Mouse (Mus musculus): ENCODE data around the gene Akr1c12.
"Not testable (repeated sequence)": the region's sequence is repeated elsewhere in the genome, so short reads cannot be mapped to it uniquely, and the experiment has no call there.

Akr1c12 gene

DNA sequence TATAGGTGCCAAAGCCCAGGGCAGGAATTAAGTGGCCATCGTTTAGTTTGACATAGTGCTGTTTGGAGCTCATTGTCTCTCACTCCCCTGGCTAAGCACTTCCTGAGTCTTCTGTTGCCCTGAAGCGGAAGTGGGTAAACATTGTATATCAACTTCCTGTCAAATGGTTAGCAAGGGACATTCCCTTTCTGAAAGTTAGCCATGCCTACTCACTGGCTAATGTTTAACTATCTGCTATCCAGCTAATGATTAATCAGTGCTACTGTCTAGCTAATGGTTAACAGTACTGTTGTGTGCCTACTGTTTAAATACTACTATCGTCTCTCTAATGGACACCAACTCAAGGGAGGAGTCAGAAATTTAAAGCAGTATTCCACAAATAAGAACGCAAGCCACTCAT, at the start of gene Akr1c12:
Gene Akr1c12 (minus strand): TSS at position 150 of the 400 bp plus-strand sequence.
- peak; percentile 17 for DNase-seq (ENCODE audit: low read depth)

DNA sequence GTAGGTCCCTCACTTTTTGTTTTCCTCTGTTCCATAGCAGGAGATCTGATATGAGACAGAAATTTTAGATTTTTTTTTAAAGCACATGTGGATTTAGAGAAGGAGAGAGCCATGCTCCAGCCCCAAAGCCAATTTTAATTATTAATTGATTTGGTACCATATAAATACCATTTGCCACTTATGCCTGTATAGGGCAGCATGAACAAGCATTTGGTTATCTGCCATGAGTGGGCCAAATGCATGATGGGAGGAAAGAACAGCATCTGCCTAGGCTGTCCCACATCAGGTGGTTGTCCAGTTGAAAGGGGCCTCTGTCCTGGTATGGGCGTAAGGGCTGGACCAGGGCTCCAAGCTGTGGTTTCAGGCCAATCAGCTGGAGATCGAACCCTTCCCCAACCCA, 39.5 kb upstream of the Akr1c12 start:
- no peak for DNase-seq (ENCODE audit: low read depth)

DNA sequence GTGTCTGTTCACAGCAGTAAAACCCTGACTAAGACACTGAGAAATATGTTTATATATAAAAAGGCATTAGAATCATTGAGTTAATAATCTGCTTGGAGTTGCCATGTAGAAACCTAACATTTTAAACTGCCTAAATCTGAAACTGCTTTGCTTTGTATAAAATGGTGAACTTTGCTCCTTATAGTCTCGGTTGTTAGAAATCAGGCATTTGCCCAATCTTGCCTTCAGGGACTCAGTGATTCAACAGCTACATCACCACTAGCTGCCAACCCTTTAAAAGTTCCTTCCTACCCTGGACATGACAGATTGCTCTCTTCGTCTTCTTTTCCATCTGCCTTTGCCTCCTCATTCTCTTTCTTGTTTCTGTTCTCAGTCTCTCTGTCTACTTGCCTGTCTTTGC, 34.7 kb upstream of the Akr1c12 start:
- no peak for DNase-seq (ENCODE audit: low read depth)

DNA sequence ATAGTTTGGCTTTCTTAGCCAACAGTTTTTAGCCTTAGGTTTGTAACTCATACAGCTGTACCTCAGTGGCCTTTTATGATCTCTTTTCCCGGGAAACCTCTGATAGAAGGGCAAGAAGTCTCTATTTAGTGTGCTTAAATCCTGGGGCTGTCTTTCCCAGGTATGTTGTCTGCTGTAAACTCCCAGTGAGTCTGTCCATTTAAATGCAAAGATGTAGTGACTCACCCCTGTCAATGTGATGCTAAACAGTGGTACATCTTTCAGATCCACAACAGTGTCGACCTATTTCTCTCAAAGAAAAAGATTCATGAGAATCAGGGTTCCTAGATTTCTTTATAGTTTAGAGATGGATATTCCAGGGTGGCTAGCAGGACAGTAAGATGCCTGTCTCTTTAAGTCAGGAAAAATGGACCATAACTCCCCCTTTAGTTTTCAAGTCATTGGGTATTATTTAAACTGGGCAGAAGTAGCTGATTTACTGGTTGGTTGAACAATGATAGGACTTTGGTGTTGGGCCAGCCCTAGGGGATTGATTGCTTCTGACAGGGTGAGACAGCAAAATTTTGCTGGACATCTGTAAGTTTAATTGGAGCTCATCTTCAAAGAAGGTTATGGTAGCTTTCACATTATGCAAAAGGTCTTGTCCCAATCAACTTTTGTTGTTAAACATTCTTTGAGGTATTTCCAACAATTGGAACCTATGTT, 25.8 kb upstream of the Akr1c12 start:
- DNase-seq (ENCODE audit: low read depth), result no peak

DNA sequence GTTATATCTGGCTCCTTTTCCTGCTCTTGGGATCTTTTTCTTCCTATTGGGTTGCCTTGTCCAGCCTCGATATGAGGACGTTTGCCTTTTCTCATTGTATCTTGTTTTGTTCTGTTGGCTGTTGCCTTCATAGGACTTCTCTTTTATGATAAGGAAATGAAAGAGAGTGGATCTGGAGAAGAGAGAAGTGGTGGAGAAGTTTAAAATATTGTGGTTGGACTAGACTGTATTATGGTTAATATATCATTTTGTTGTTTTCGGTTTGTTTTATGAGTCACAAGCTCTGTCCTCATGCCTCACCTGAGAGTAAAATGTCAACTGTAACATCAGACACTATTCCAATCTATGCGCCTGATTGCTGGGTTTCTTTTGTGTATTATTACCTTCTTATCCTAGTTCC, 17.8 kb upstream of the Akr1c12 start:
- DNase-seq (ENCODE audit: low read depth), result no peak

DNA sequence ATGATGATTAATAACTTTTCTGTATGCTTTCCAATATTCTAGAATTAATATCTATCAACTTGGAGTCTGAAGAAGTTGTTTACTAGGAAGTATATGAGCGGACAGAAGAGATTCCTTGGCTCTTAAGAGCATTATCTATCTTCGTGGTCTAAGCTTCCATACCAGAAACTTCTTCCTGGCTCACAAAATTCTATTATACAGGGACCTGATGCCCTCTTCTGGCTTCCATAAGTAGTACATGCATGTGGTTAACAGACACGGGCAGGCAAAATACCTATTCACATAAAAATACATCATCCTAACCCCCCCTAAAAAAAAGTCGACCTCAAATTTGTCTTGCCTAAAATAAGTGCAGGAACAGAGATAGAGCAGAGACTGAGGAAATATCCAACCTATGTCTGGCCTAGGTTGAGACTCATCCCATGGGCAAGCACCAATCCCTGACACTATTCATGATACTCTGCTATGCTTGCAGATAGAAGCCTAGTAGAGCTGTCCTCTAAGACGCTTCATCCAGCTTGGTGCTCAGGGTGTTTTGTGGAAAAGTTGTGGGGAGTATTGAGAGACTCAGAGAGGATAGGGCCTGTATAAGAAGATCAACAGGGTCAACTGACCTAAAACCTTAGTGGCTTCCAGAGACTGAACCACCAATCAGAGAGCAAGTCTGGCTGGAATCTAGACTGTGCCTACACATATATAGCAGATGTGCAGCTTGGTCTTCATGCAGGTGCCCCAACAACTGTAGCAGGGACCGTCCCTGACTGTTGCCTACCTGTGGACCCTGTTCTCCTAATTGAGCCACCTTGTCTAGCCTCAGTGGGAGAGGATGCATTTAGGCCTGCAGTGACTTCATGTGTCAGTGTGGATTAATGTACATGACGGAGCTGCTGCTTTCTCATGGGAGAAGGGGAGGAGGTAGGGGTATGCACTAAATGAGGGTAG, 2.5 kb upstream of the Akr1c12 start:
- DNase-seq (ENCODE audit: low read depth), result peak; percentile 38

DNA sequence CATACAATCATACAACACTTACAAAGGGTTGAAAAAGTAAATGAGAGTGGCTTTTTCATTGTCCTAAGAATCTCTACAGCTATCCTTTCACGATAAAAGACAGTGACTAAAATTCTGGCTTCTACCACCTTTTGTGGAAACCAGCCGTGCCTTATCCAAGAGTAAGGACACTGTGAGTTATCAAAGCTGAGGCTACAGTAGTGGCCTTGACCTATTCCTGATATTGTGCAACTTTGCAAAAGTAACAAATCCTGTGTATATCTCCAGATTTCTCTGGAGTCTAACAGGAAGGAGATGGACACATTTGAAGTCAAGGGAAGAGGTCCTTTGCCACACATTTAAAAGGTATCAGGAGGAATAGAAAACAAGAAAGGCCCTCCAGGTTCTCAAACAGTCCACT, 1.7 kb downstream of the Akr1c12 start:
- no peak for DNase-seq (ENCODE audit: low read depth)

DNA sequence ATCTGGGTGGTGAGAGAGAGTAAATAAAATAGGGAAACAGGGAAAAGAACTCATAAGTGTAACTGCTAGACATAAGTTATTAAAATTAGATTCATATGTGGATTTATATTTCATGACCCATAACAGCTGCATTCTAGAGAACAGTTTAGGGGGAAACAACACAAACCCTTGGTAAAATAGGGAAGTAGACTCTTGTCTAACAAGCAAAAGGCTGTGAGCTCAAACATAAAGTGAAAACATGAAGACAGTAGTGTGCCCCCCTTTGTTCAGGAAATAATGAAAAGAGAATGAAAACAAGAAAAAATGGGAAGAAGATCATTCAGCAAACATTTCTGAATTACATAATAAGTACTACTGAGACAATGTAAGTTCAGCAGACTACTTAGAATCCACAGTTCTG, 8.4 kb downstream of the Akr1c12 start:
- DNase-seq (ENCODE audit: low read depth), result no peak

DNA sequence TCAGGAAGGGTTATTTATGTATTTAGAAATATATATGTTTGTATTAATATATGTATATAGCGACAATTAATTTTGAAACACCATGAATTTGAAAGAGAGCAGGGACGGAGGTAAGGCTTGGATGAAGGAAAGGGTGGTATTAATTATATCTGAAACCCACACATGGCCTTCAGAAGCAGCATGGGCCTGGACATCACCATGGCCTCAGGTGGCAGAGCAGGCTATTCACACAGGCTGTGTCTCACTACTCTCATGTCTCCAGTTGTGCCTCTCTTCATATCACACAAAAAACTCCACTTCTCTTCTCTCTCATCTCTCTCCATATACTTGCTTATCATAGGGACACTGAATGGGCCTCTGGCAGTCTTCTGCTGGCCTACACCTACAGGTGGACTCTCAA, 13.8 kb downstream of the Akr1c12 start:
- not testable (repeated sequence) for DNase-seq (ENCODE audit: low read depth)

DNA sequence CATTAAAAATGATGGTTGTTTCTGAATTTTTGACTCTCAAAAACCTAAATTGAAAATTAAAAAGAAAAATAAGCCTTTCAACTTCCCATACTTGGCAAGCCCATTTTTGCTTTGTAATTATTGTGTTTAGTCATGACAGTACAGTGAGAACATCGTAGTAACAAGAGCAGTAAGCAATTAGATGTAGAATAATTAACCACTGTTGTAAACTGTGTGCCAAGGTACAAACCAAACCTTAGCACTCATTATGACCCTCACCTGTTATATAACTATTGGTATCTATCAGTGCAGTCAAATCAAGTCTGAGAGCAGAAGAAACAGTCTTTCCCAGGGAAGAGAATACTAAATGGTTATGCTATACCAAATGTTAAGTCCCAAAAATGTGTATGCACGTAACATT, 14.2 kb downstream of the Akr1c12 start:
- DNase-seq (ENCODE audit: low read depth), result no peak

DNA sequence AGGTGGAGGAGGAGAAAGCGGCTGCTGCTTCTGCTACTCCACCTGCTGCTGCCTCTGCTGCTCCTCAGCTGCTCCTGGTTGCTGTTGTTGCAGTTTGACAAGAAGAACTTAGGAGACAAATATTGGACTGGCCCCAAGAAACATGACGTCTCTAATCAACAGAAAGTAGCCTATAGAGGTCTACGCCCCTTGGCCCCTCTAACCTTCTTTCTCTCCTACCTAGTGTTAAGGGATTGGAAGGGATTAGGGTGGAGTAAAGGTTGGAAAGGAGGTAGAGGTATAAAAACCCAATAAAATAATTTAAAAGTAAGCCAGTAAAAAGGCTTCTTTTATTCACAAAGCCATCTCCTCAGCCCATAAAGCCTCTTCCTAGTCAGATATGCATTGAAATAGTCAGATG, 14.6 kb downstream of the Akr1c12 start:
- DNase-seq (ENCODE audit: low read depth), result no peak

DNA sequence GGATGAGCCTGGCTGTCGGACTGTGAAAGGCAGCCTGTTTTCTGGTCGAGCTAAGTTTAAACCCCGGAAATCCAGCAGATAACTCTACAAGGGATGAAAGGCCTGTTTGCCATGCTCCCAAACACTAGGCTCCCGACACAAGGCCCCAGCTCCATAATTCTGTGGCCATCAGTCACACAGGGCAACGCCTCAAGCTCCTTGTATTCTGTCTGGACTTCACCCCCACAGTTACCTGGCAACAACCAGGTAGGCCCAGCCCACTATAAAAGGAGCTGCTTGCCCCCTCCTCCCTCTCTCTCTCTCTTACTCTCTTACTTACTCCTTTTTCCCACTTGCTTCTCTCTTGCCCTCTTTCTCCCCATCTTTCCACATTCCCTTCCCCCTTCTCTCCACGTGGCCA, 21.9 kb downstream of the Akr1c12 start:
- no peak for DNase-seq (ENCODE audit: low read depth)

DNA sequence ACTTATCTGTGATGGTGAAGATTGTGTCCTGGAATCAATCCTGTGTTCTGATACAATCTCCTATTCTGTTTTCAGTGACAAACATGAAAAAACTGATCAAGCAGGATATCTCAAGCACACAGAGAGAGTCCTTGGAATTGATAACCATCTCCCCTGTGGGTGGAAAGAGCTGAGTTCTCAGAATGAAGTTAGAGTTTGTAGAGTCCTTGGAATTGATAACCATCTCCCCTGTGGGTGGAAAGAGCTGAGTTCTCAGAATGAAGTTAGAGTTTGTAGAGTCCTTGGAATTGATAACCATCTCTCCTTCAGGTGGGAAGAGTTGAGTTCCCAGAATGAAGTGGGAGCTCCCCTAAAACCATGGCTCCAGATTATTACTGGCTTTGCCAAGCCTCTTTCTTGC, 22.3 kb downstream of the Akr1c12 start:
- DNase-seq (ENCODE audit: low read depth), result not testable (repeated sequence)

DNA sequence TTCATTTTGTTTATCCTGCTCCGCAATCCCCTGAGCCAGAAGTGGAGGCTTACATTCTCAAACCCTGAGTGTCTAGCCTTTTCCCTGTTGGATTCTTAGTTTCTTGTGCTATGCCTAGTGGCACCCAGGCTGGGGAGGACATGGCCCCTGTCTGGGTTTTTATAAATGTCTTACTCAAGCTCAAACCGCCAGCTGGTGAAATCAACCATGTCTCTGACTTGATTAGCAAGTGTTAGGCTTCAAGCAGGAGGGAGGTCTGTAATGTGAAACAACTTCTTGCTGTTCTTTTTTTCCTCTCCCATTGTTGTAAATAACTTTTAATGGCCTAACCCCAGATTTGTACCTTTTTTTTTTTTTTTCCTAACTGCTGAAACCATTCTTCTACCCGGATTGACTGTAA, 29.9 kb downstream of the Akr1c12 start:
- DNase-seq (ENCODE audit: low read depth), result no peak

DNA sequence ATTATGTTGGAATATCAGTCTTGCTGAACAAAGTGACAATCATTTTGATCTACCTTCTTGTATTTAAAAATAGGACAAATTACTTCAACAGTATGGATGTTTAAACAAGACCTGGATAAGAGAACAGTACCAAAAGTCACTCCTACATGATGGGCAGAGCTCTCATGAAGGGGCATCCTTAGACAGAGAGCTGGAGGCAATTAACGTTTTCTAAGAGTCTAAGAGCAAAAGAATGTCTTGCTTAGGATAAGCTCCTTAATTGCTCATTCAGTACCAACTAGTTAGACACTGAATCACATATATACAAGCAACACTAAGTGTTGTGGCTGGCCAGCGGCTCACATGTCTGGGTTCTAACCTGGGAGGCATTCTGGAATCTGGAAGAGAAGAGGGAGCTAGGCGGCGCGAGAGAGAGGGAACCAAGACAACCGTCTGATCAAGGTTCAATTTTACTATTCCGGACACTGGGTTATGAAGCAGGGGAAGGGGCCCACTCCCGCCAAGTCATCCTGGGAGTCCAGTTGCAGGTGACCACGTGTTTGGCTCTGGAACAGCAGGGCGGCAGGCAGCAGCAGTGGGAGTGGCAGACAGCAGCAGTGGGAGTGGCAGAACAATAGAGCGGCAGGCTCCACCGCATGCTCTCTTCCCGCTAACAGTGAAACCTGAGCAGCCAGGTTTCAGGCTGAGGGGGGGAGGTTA, 34.2 kb downstream of the Akr1c12 start:
- DNase-seq (ENCODE audit: low read depth), result no peak

DNA sequence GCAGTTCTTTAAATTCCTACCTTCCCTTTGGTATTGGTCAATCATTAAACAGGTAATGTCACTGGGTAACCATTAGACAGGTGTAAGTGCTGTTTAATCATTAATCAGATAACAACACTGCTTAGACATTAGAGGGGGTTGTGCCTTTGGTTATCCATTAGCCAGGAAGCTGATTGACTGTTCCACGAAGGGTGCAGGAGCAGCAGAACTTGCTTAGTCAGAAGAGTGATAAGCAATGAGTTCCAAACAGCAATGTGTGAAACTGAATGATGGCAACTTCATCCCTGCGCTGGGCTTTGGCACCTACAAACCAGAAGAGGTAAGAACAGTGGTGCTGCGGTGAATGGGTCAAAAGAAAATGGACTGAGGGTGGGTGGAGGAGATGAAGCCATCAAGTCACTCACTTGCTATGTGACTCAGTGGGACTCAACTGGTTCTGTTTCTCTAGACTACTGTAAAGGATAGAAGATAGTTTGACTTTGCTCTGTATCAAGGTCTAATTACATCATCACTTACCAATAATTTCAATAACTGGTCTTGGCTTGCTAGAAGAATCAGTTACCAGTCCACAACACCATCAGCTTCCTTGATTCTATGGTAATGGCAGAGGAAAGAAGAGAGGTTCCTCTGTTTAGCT, 45.6 kb downstream of the Akr1c12 start:
- DNase-seq (ENCODE audit: low read depth), result no peak

DNA sequence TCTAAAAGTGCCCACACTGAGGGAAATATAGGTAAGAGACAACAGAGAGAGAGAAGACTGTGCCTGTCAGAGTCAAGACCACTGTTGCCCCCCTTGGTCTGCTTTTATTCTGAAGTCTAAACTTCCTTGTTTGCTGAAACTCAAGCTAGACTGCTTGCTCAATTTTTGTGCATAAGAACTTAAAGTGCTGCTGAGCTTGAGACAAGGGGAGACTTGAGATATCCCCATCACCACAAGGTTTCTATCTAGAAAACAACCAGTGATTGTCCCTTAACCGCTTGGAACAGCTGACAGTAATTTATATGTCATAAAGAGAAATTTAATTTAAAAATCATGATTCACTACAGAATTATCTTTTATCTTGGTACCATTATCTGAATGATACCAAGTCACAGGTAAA, 46.1 kb downstream of the Akr1c12 start:
- DNase-seq (ENCODE audit: low read depth), result no peak

DNA sequence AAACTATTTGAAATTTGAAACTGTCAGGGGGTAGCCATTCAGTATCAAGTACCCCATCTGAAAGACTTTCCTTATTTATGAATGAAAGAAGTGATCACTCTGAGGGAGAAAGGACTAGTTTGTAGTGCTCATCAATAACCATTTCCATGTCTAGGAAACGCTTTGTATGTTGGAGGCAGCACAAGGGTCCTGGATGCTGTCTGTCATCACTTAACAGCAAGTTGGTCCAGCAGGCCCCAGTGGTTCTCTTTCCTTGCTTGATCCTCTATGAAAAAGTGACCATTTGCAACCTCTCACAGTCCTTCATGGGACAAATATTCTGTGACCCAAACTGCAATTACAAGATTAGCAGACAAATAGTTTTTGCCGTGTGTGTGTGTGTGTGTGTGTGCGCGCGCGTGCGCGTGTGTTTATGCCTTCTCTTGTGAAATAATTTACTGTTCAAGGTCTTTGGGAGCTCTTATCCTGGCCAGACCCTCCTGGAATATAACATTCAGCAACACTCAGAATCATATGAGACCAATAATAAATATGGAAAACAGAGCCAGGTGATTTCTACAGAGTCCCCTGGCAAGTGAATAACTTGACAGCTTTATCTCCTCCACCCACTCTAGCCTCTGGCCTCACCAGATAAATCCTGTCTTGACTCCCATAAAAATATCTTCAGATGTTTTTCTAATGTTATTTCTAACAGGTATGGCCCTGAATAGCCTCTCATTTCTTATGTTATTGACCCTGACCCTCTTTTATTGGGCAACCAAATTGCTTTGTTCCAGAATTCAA, 48.2 kb downstream of the Akr1c12 start:
- DNase-seq (ENCODE audit: low read depth), result no peak

DNA sequence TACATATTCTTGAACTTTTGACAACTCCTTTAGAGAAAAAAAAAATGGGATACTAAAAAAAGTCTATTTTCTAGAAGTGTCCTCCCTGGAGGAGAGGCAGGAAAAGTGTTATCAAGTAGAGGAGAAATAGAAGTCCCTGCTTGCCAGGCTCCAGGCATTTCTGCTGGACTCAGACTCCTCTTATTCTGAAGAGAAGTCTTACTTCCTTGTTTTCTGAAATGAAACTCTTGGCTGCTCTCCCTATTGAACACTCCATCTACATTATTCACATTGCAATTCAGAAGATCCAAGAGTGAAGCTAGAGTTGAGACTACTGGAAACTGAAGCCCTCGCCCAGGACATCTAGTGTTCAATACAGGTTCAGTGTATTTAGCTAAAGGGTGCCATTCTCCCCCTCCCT, 50.8 kb downstream of the Akr1c12 start, which contains the start of gene Akr1c19:
Gene Akr1c19 (plus strand): TSS at position 260 of the 400 bp plus-strand sequence.
- DNase-seq (ENCODE audit: low read depth), result no peak

Measured in naive thymus-derived CD4-positive, alpha-beta T cell, adult 2 months (primary cell).